In genomic region chr4:108830698-108831097, GRCm38 (mm10) we compare ENCODE assay signal across 21 mouse cellular contexts. TPM values are rescaled to one million over a fixed set of nuclear protein-coding genes. Genes with fewer than 3 reads are reported as not detected.
A peak's percentile ranks its signal among the peaks of the same experiment; 100 is the strongest.
DNase-seq lines count a peak whose midpoint lies in the region; ATAC-seq and TF ChIP-seq lines count a peak whose summit lies in the region.
"Had no signal": no experiment of that assay in that cellular context is flagged by ENCODE, and none has a peak within 500 bp of the region (broad histone marks: within the 10 kb centered on the region; RNA-seq: fewer than 3 reads in every experiment).

No protein-coding gene starts in this region.

- no peaks in the 10 kb centered on the region for H3K27me3 ChIP-seq in heart, embryonic 11.5 days (ENCODE audit: control insufficient read depth, insufficient read depth, low read length)
- H3K27me3 ChIP-seq in C2C12 (ENCODE audit: control insufficient read depth, insufficient read depth, insufficient read length) = no peaks in the 10 kb centered on the region
- H3K27me3 ChIP-seq in embryonic facial prominence, embryonic 14.5 days (replicated peaks; ENCODE audit: control insufficient read depth, insufficient read depth, low read length) = no peaks in the 10 kb centered on the region
- H3K27me3 ChIP-seq: limb, embryonic 12.5 days; stomach, embryonic 15.5 days had no signal

- H3K4me1 ChIP-seq in heart, embryonic 11.5 days (ENCODE audit: control insufficient read depth, insufficient read depth, low read length) = peaks cover 12% of the 10 kb centered on the region; the same call in 1 of the 2 replicates
- H3K4me1 ChIP-seq in embryonic facial prominence, embryonic 14.5 days (ENCODE audit: control insufficient read depth, insufficient read depth, low read length) = peaks cover 15% of the 10 kb centered on the region

- H3K27ac ChIP-seq in heart, embryonic 11.5 days (ENCODE audit: low read depth, low read length) = no peak overlapping the region
- peak overlapping the region; percentile 47; the same call in 1 of the 2 replicates for H3K27ac ChIP-seq in left cerebral cortex, adult 2 months
- no peak overlapping the region for H3K27ac ChIP-seq in embryonic facial prominence, embryonic 14.5 days (replicated peaks; ENCODE audit: low read depth, low read length)
- H3K27ac ChIP-seq: limb, embryonic 12.5 days; stomach, embryonic 15.5 days had no signal

- H3K36me3 ChIP-seq in heart, embryonic 11.5 days (ENCODE audit: control insufficient read depth, insufficient read depth, low read length) = peaks cover 11% of the 10 kb centered on the region
- H3K36me3 ChIP-seq in C2C12 (ENCODE audit: control insufficient read depth, insufficient read depth) = peaks cover 32% of the 10 kb centered on the region
- H3K36me3 ChIP-seq in embryonic facial prominence, embryonic 14.5 days (ENCODE audit: control insufficient read depth, insufficient read depth, low read length) = peaks cover 42% of the 10 kb centered on the region

- H3ac ChIP-seq in C2C12 (ENCODE audit: control insufficient read depth, insufficient read length, low read depth) = no peak overlapping the region

- H3K9me3 ChIP-seq in heart, embryonic 11.5 days (replicated peaks; ENCODE audit: control insufficient read depth, low read length) = no peaks in the 10 kb centered on the region
- no peaks in the 10 kb centered on the region for H3K9me3 ChIP-seq in embryonic facial prominence, embryonic 14.5 days (ENCODE audit: control insufficient read depth, low read length)
- H3K9me3 ChIP-seq: limb, embryonic 12.5 days; stomach, embryonic 15.5 days had no signal

- no peak for ATAC-seq in heart, embryonic 11.5 days (replicated peaks; ENCODE audit: insufficient number of reproducible peaks, low FRiP score, low TSS enrichment)
- ATAC-seq in embryonic facial prominence, embryonic 14.5 days (ENCODE audit: low read depth) = no peak
- ATAC-seq: activated CD4-positive, CD25-positive, alpha-beta regulatory T cell, adult 4 months; CD4-positive, CD25-positive, alpha-beta regulatory T cell, adult 4 months; liver, postnatal 0 days had no signal

- no peak for TF ChIP-seq CTCF in left cerebral cortex, adult 2 months (IDR thresholded peaks at IDR 0.05)
- no peak for TF ChIP-seq CTCF in C2C12 (IDR thresholded peaks at IDR 0.05; ENCODE audit: control insufficient read depth, insufficient read depth, insufficient read length)

- peak overlapping the region; percentile 31; the same call in 1 of the 2 replicates for H3K4me2 ChIP-seq in heart, embryonic 11.5 days
- 0 out of 2 replicates have a peak overlapping the region, but pooled peaks have one; percentile 15 for H3K4me2 ChIP-seq in embryonic facial prominence, embryonic 14.5 days (ENCODE audit: low read depth, low read length)
- H3K4me2 ChIP-seq: limb, embryonic 12.5 days; stomach, embryonic 15.5 days had no signal

- intact Hi-C loops in heart, postnatal 10 days (cut with DNase I) = no loop called here
- intact Hi-C loops in left cerebral cortex, adult 2 months (cut with DNase I) = loop anchor here (2.0 to 5.0 kb wide), 2 partner anchors 50 to 253 kb away; partner anchors contain the start of genes Orc1, Prpf38a and Zfyve9
- intact Hi-C loops in left cerebral cortex, postnatal 10 days (cut with DNase I) = no loop called here

- DNase-seq in heart, postnatal 10 days = no peak
- DNase-seq in left cerebral cortex, adult 2 months (ENCODE audit: extremely low spot score in 1 of 2, low spot score in 2 of 2) = no peak
- DNase-seq in left cerebral cortex, postnatal 10 days (ENCODE audit: extremely low spot score in 1 of 2, low spot score in 2 of 2) = no peak
- DNase-seq in embryonic facial prominence, embryonic 14.5 days (ENCODE audit: low spot score) = no peak
- DNase-seq in spleen, adult 18-20 months = no peak
- no peak for DNase-seq in urinary bladder, adult 18-20 months (ENCODE audit: low spot score in 2 of 2)
- DNase-seq: cerebellum, adult 11 months; heart, postnatal 14 days; kidney, adult 2 months; kidney, postnatal 36 days; layer of hippocampus, postnatal 36 days; liver, postnatal 0 days had no signal

- peaks cover 31% of the 10 kb centered on the region for H3K79me3 ChIP-seq in C2C12 (ENCODE audit: low read depth)

- peaks cover 51% of the 10 kb centered on the region for H3K79me2 ChIP-seq in C2C12 (ENCODE audit: control insufficient read depth, insufficient read depth)

- no peak overlapping the region for H3K4me3 ChIP-seq in heart, embryonic 11.5 days (ENCODE audit: low read depth, low read length)
- H3K4me3 ChIP-seq in left cerebral cortex, adult 2 months = peak overlapping the region; percentile 20; the same call in 1 of the 2 replicates
- no peak overlapping the region for H3K4me3 ChIP-seq in C2C12 (ENCODE audit: insufficient read depth, poor library complexity, severe bottlenecking)
- H3K4me3 ChIP-seq in embryonic facial prominence, embryonic 14.5 days (ENCODE audit: low read depth, low read length) = no peak overlapping the region
- H3K4me3 ChIP-seq: erythroblast, embryonic 14.5 days; limb, embryonic 12.5 days; stomach, embryonic 15.5 days had no signal

- H3K9ac ChIP-seq in heart, embryonic 11.5 days (ENCODE audit: low read depth, low read length) = no peak overlapping the region
- no peak overlapping the region for H3K9ac ChIP-seq in embryonic facial prominence, embryonic 14.5 days (ENCODE audit: low read depth, low read length)
- H3K9ac ChIP-seq: limb, embryonic 12.5 days; liver, postnatal 0 days; stomach, embryonic 15.5 days had no signal

- WGBS in heart, embryonic 11.5 days (ENCODE audit: insufficient replicate concordance) = 85% methylated on average over 1 of the region's 1 CpGs
- WGBS in embryonic facial prominence, embryonic 14.5 days = 73% methylated on average over 1 of the region's 1 CpGs

TF ChIP-seq in C2C12, 6 proteins besides CTCF, POLR2A, EP300 and RAD21:
- TF ChIP-seq MYOD1 (IDR thresholded peaks at IDR 0.05; ENCODE audit: control insufficient read depth, insufficient read length, low read depth) = no peak
- TF ChIP-seq CEBPB (IDR thresholded peaks at IDR 0.05; ENCODE audit: low read depth) = peak; percentile 60

RNA-seq across cellular contexts. Expression of gene Btf3l4, which starts 2.7 kb away (rescaled TPM):
- 157 and 162 TPM in 2 replicates for polyA plus RNA-seq in heart, embryonic 11.5 days (2014; fragmentation: Nextera tagmentation; extraction: Ambion mirVana)
- total RNA-seq in heart, postnatal 10 days (2021) = 100 to 1,000 TPM; 105 to 108 TPM
- total RNA-seq in left cerebral cortex, adult 2 months (2021) = 10 to 100 TPM; 88.9 to 97.3 TPM
- 100 to 1,000 TPM; 101 to 105 TPM for total RNA-seq in left cerebral cortex, postnatal 10 days (2021)
- polyA plus RNA-seq in C2C12 (2012; fragmentation: generic; extraction: Trizol) = 29.1 TPM
- polyA plus RNA-seq in embryonic facial prominence, embryonic 14.5 days (2014; fragmentation: Nextera tagmentation; extraction: Ambion mirVana) = 141 and 158 TPM in 2 replicates

RNA-seq across cellular contexts. Expression of gene Txndc12, which starts 3.7 kb away (rescaled TPM):
- 123 and 132 TPM in 2 replicates for polyA plus RNA-seq in heart, embryonic 11.5 days (2014; fragmentation: Nextera tagmentation; extraction: Ambion mirVana)
- total RNA-seq in heart, postnatal 10 days (2021) = 10 to 100 TPM; 52.4 to 60.3 TPM
- total RNA-seq in left cerebral cortex, adult 2 months (2021) = 10 to 100 TPM; 35.4 to 40.2 TPM
- 10 to 100 TPM; 43.8 to 47.8 TPM for total RNA-seq in left cerebral cortex, postnatal 10 days (2021)
- 51.1 TPM for polyA plus RNA-seq in C2C12 (2012; fragmentation: generic; extraction: Trizol)
- 103 and 107 TPM in 2 replicates for polyA plus RNA-seq in embryonic facial prominence, embryonic 14.5 days (2014; fragmentation: Nextera tagmentation; extraction: Ambion mirVana)

RNA-seq across cellular contexts. Expression of gene Kti12, which starts 16.9 kb away (rescaled TPM):
- polyA plus RNA-seq in heart, embryonic 11.5 days (2014; fragmentation: Nextera tagmentation; extraction: Ambion mirVana) = 31.3 and 32.4 TPM in 2 replicates
- 10 to 100 TPM; 18.6 to 19.8 TPM for total RNA-seq in heart, postnatal 10 days (2021)
- 10 to 100 TPM; 17.6 to 20.3 TPM for total RNA-seq in left cerebral cortex, adult 2 months (2021)
- total RNA-seq in left cerebral cortex, postnatal 10 days (2021) = 10 to 100 TPM; 17.3 to 17.5 TPM
- 62.8 TPM for polyA plus RNA-seq in C2C12 (2012; fragmentation: generic; extraction: Trizol)
- 42.0 and 48.5 TPM in 2 replicates for polyA plus RNA-seq in embryonic facial prominence, embryonic 14.5 days (2014; fragmentation: Nextera tagmentation; extraction: Ambion mirVana)

RNA-seq across cellular contexts. Expression of gene A730015C16Rik, which starts 17.7 kb away (rescaled TPM):
- 0.59 and 1.4 TPM in 2 replicates for polyA plus RNA-seq in heart, embryonic 11.5 days (2014; fragmentation: Nextera tagmentation; extraction: Ambion mirVana)
- total RNA-seq in heart, postnatal 10 days (2021) = not detected
- total RNA-seq in left cerebral cortex, adult 2 months (2021) = not detected
- total RNA-seq in left cerebral cortex, postnatal 10 days (2021) = under 1 TPM; 0.28 to 0.56 TPM
- 0.22 TPM for polyA plus RNA-seq in C2C12 (2012; fragmentation: generic; extraction: Trizol)
- 0.54 and 1.1 TPM in 2 replicates for polyA plus RNA-seq in embryonic facial prominence, embryonic 14.5 days (2014; fragmentation: Nextera tagmentation; extraction: Ambion mirVana)
- total RNA-seq: gastrocnemius, adult 18-20 months; heart, postnatal 14 days; layer of hippocampus, postnatal 36 days had no signal
- polyA plus RNA-seq: CD4-positive, CD25-positive, alpha-beta regulatory T cell, adult 4 months; erythroblast, embryonic 14.5 days; kidney, adult 2 months had no signal

RNA-seq across cellular contexts. Expression of gene Rab3b, which starts 48.2 kb away (rescaled TPM):
- polyA plus RNA-seq in heart, embryonic 11.5 days (2014; fragmentation: Nextera tagmentation; extraction: Ambion mirVana) = 11.1 and 13.3 TPM in 2 replicates
- 1 to 10 TPM in 1 of 2 experiments, under 1 TPM in 1; 0.50 to 1.2 TPM for total RNA-seq in heart, postnatal 10 days (2021)
- total RNA-seq in left cerebral cortex, adult 2 months (2021) = 10 to 100 TPM; 79.7 to 81.2 TPM
- total RNA-seq in left cerebral cortex, postnatal 10 days (2021) = 100 to 1,000 TPM; 152 to 156 TPM
- 4.1 TPM for polyA plus RNA-seq in C2C12 (2012; fragmentation: generic; extraction: Trizol)
- 17.8 and 21.1 TPM in 2 replicates for polyA plus RNA-seq in embryonic facial prominence, embryonic 14.5 days (2014; fragmentation: Nextera tagmentation; extraction: Ambion mirVana)
- total RNA-seq: common myeloid progenitor, adult 5-6 weeks had no signal
- polyA plus RNA-seq: activated CD4-positive, CD25-positive, alpha-beta regulatory T cell, adult 4 months; CD4-positive, CD25-positive, alpha-beta regulatory T cell, adult 4 months; erythroblast, embryonic 14.5 days had no signal
